Mouse (Mus musculus): Measurements from ENCODE around the gene 4933415A04Rik.

DNA sequence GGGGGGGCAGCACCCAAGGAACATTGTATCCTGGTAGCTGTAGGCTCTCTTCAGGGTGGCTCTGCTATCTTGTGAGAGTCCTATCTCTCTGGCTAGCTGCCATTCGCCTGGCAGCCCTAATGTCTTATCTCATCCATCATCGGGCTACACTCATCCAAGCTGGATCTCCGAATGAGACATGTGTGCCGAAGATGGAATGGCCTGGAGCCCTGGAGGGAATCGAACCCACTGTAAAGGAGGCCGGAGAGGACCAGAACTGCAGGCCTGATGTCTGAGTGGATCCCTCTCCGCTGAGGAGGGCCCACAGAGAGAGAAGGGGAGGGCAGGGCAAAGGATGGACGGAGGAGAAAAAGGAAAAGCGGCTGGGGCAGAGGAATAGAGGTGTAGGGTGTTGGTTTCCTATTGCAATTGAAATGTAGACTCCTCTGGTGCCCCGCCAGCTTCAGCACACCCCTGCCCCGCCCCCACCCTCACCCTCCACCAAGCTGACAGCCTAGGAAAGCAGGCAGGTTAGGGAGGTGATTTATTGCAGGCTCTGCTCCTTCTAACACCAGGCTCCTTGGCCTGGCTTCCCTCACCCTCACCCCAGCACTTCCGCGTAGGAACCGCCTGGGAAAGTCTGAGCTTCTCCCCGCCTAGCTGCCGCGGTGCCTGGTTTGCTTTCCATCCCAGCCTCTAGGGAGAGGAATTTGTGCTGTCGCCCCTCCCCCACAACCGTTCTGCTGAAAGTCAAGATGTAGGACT, 47.0 kb downstream of the 4933415A04Rik start:
- no peak for TF ChIP-seq E2F4 (IDR thresholded peaks at IDR 0.05; ENCODE audit: insufficient read depth)
- TF ChIP-seq TCF12 (IDR thresholded peaks at IDR 0.05; ENCODE audit: insufficient read depth, poor library complexity, severe bottlenecking): no peak
- TF ChIP-seq POLR2A (IDR thresholded peaks at IDR 0.05; ENCODE audit: insufficient read length, low read depth): no peak
- no peak for TF ChIP-seq MYOD1 (IDR thresholded peaks at IDR 0.05; ENCODE audit: control insufficient read depth in 1 of 3, insufficient read length in 2 of 3, low read depth in 2 of 3)
- no peak for TF ChIP-seq MAX (IDR thresholded peaks at IDR 0.05; ENCODE audit: low read depth)
- no peak for TF ChIP-seq POLR2AphosphoS2 (IDR thresholded peaks at IDR 0.05; ENCODE audit: insufficient read length, low read depth)
- no peak for TF ChIP-seq SRF (IDR thresholded peaks at IDR 0.05; ENCODE audit: control insufficient read depth, insufficient read length, low read depth)
